Mouse (Mus musculus) ES-Bruce4 (cell line): Measurements from ENCODE around the gene Iqcn.

Source experiments
- CTCF ChIP-seq: IDR thresholded peaks from one replicate; pipeline ENCODE4 v1.8.1; 2011; ENCODE audit warnings: low read depth, low read length
- EP300 ChIP-seq: IDR thresholded peaks from 2 replicates; pipeline ENCODE4 v1.6.1; 2011; ENCODE audit warnings: low read depth, low read length; ENCODE audit not compliant: insufficient read depth
- POLR2A ChIP-seq: IDR thresholded peaks from one replicate; pipeline ENCODE4 v1.8.1; 2011; ENCODE audit warnings: low read length; ENCODE audit not compliant: insufficient read depth

DNA sequence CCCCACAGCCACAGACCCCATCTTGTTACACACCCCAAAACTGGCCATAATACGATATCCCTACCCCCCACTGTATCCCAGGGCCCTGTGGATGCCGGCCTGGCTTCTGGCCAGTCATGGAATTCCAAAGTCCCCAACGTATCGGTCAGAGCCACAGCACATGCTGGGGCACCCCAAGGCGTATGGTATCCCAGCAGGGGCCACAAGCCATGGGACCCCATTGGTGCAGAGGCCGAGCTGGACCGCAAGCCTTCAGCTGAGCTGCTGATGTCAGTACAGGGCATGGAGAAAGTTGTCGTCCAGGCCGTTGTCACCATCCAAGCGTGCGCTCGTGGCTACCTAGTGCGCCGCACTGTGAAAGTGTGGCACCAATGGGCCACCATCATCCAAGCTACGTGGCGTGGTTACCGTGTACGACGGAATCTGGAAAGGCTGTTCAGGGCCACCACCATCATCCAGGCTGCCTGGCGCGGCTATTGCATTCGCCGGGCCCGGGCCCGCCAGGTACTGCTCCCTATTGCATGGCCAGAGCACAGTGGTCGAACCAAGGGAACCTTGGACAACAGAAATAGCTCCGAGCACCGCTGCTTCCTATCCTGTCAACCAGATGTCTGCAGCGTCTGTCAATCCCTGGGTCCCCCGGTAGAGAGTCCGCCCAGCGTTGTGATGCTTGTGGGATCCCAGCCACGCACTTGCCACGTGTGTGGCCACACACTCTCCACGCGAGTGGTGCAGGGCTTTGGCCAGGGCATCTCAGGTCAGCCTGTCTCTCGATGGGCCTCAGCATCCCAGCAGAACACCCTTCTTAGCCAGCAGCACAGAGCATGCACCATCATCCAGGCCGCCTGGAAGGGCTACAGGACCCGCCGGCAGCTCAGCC lies 13.5 kb downstream of the Iqcn start:
- no peak for TF ChIP-seq CTCF
- TF ChIP-seq POLR2A: no peak
- no peak for TF ChIP-seq EP300
